Mouse (Mus musculus) ZHBTc4 (cell line): ENCODE data around the gene Stard3.
A peak's percentile ranks its signal among the peaks of the same experiment; 100 is the strongest.

Experiments used
- DNase-seq: peaks from one replicate; pipeline ENCODE4 v3.0.0-alpha.2; 2011; ENCODE audit warnings: low read depth, low spot score

Gene Stard3

DNA sequence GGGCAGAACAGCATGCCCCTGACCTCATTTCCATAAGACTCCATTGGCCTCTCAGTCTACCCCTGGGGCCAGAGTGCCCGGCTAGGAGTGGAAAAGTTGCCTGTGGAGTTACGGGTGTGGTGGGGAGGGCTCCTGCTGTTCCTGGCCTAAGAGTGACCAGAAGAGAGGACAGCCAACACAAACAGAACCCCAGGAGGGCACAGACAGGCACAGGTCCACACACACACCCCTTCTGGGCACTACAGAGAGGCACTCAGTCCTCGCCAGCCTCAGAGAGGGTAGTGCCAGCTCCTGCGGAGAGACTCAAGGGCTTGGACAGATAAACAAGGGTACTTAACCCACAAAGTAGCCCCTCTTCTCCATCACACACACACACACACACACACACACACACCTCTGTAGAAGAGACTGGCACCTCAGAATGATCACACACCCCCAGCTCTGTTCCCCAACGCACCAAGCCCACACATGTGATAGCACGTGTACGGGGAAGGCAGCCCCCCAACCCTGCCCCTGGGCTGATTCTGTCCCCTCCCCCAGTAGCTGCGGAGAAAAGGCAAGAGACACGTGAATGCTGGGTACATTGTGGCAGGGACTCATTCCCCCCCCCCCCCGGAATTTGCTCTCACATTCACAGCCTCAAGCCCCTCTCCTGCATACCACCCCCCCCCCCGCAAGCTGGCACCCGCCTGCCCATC, 10.6 kb upstream of the Stard3 start:
- DNase-seq = no peak

DNA sequence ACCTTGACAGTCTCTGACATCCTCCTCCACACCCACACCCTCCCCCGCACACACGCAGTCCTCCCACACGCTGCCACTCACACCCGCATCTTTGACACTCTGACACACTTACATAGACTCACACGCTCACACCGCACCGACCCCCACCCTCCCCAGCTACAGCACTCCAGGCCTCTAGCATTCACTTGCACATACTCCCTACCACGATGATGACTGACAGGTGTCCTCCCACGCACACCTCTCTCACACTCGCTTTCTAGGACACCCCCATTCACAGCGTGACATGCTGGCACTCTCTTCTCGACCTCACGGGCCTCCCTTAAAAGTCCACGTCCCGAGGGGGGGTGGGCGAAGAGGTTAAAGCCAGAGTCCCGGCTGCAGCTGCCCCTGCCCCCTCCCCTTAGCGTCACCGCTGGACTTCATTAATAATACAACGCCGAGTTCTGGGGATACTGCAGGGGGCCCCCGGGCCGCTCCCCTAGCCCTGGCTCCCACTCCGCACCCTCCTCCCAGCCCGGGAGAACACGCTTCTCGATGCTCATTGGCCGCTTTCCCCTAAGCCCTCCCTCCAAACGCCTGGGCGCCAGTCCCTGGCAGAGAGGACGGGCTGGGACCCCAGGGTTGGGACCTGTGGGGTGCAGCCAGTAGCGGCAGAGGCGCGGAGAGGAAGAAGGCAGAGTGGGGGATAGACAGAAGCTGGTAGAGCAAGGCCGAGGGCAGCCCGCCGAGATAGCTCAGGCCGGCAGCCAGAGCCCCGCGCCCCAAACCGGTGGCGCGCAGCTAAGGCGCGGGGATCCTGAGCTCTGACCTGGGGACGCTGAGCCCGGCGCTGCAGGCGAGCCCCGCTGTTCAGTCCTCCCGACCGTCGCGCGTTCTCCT, 9.8 kb upstream of the Stard3 start, which contains the start of gene Ppp1r1b:
Gene Ppp1r1b (plus strand): TSS at position 322 of the 879 bp plus-strand sequence.
- peak; percentile 55 for DNase-seq

DNA sequence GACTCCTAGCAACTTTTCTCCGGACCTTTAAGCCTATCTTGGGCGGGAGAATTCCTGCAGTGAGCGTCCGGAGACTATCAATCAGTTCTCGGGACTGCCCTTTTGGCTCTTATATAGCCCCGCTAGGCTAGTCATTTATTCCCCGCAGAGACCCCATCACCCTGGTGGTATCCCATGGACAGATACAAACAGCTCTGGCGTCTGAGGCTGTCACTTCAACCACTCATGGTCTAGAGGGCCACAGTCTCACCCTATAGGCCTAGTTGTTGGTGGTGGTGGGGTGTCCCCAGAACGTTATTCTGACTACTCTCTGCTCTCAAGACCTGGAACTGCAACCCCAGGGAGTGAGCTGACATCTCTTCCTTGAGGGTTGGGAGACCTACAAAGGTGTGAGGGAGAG, 8.9 kb upstream of the Stard3 start:
- no peak for DNase-seq

DNA sequence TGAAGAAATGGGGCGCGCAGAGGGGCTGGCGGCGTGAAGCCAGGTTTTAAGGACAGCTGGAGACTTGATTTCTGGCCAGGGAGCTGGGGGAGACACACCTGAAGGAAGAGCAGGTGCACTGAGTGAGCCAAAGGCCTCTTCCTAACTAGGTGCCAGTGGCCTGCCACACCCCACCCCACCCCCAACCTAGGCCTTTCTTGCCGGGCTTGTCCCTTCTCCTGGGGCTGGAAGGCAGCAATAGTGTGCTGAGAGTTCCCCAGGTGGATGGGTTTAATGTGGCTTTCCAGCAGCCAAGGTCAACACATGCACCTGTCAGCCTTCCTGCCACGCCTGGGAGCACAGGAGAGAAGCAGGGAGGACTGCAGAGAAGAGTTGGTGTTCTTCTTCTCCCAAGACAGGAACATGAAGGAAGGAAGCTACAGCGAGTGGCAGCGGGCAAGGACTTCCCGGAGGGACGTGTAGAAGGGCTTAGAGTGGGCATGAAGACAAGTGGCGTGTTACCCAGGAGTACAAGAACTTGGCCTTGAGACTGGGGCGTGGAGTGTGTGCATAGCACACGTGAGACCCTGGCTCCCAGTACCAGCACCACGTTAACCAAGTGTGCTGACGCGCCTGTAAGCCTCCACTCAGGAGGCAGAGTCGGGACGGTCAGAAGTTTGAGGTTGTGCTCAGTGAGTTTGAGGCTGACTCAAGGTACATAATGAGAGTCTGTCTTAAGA, 5.7 kb upstream of the Stard3 start:
- no peak for DNase-seq

DNA sequence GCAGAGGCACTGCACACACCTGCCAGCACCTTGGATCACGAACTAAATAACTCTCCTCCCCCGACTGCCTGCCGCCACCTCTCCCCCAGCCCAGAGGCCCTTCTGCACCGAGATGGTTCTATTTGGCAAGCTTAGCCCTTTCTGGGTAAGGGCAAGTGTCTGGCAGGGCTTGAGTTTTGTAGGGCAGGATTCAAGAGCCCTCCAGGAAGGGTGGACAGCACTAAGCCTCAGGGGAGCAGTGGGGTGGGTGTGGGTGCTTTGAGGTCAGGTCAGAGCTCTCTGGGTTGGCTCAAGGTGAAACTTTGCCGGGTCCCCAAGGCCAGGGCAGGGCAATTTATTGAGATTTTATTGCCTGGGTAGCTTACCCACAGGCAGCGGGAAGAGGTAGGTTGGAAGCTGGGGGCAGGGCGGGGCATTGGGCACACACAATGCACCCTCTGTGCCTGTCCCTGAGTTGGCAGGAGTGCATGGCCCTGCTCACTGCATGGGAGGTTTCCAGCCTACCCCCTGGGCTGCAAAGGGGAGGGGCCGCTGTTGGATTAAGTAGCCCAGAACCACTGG, 4.4 kb upstream of the Stard3 start:
- no peak for DNase-seq

DNA sequence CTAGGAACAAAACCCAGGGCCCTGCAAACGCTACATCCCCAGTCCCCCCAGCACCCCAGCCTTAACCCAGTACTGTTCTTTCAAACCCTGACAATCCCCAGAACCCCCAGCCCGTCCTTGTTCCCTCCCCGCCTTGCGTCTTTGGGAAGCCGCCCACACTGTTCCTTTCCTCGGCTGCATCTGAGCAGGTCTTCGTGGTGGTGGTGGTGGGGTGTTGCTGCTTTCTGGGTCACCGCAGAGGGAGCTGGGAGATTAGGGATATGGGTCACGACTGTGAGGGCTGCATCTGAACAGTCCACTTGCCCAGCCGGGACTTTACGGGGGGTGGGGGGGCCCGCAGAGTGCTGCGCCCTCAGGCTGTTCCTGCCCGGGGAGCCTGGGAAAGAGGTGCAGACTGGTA, 3.7 kb upstream of the Stard3 start:
- DNase-seq = no peak

DNA sequence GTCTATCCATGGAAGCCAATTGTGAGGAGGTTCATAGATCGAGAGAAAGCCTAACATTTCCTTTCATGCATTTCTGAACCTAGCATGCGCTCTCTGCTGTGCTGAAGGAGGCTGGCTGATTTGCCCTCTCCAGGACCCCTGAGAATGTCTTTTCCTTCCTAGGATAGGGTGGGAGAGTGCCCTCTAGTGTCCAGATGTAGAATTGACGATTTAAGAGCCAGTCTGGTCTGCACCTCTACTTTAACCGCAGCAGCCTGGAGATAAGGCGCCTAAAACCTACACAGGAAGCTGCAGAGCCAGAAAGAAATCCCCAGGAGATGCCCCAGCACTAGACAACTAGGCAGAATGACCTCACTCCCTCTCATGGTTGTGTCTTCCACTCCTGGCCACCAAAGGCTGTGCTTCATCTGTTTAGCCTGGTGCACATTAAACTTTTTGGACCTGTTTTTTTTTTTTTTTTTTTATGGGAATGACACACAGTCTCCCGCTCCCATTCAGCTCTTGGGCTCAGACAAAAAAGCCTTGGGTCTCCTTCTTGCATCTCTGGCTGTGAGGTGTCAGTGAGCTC, 2.4 kb upstream of the Stard3 start:
- peak; percentile 90 for DNase-seq

DNA sequence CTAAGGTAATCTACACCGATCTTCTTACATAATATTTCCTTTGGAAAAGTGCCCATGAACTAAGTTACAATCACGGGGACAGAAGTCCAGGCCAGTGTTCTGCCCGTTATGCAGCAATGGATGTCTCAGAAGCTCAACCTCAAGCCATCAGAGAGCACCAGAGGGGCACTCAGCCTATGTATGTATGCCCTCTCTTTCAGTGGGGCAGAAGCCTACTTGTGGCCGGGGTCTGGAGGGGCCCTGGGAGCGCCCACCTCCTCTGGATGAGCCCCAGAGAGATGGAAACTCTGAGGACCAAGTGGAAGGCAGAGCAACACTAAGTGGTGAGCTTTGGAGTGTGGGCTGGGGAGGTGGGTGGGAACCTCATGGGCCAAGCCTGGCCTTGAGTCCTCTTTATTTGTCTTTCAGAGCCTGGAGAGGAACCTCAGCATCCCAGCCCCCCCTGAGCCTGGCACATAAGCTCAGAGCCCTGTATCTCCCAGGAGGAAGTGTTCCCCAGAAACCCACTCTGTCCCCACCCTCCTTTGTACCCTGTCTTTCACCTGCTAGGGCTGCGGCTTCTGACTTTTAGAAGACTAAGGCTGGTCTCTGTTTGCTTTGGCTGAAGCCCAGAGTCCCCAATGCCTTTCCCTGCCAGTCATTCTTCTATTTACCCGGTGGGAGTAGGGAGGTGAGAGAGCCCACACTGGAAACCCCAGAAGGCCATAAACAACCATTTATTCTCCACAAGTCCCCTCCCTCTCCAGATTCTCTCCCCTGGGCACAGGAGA, 1.4 kb upstream of the Stard3 start:
- no peak for DNase-seq

DNA sequence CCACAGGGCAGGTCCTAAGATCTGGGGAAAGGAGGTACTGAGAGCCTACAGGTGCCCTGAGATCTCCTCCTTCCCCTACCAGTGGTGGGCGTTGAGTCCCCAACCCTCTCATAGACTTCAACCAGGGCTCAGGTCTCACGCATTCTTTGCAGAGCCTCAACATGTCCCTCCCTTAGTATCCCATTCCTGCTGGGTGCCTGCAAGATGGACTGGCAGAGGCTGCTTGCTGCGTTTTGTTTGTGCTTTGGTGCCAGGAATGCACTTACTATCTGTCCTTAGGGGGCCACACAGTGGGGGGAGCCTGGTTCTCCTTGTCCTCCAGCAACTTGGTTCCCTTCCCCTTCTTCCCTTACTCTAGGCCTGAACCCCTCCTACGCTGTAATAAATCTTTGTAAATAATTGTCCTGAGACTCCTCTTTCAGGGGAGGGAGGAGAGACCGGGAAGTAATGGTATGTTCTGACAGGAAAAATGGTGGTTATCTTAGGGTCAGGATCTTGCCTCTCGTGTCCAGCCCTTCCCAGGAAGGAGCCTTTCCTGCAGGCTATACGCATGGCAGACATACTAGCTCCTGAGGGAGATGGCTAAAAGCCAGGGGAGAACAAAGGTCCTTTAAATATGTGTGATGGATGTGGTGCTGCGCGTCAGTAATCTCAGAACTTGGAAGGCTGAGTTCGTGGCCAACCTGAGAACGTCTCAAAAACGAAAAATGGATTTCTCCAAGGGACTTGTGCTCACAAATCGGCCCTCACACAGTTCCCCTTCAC, 590 bp upstream of the Stard3 start:
- no peak for DNase-seq

DNA sequence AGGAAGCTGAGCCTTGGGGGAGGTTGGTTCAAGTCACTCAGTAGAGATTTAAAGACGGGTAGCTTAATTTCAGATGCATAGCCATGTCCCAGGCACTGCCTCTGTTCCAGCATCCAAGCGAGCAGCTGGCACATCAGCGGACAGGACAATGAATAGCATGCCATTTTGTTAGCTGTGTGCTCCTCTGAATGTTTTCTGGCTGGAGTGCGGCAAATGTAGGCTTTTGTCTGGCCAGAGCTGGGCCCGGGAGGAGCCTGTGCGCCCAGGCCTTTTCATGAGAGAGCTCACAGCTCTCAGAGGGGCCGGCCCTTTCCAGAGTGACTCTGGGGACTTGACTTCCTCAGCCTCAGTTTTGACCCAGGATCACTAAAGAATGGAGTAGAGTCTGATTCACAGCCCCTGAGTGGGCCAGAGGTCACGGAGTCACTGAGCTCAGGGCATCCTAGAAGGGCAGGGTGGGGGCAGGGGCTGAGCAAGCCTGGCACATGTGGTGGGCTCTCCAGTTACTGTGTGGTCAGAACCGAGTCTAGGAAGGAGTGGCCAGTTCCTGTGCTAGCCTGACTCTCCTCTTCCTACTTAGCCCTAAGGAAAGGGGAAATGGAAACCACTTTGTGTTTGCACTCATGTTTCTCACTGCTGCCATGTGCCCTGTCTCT, 2.8 kb downstream of the Stard3 start:
- DNase-seq = no peak

DNA sequence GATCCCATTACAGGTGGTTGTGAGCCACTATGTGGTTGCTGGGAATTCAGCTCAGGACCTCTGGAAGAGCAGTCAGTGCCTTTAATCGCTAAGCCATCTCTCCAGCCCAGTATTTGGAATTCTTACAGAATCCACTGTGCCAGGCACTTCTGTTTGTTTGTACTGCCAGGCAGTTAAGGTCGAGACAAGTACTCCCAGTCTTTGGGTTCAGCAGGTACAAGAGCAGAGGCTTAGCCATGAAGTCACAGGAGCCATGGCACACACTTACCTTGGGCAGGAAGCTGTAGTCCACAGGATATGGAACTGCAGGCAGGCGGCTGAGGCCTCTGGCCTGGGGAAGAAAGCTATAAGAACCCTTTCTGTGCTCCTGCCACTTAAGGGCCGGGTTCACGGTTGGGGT, 5.6 kb downstream of the Stard3 start:
- DNase-seq = no peak

DNA sequence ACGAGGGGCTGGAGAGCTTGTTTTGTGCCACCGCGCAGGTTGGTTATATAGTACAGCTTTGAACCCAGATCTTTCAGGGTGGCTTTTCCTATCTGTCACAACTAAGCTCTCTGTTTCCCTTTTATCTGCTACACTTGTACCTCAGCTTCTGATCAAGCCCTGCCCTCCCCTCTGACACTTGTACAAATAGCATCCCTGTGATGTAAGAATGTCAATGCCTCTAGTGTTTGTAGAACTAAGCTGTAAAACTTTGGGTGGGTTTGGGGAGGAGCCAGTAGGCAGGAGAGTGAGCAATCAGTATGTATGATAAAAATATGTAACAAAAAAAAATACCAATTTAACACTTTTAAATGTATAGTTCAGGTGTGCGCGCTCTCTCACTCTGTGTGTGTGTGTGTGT, 6.2 kb downstream of the Stard3 start:
- no peak for DNase-seq

DNA sequence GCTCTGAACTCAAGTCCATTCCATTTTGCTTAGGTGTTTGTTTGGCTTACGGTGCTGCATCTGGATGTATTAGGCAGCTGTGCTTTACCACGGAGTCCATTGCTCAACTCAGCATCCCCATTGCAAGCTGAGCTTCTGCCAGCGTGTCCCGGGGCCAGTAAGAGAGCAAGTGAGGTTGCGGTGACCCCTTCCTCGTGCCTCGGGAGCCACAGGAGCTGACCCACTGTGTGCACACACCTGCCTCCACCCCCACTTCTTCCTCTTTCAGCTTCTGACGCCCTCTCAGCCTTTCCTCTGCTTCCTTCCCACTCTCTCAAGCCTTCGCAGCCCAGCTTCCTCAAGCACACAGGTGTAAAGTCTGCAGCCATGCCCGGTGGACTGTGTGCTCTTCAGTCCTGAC, 8.1 kb downstream of the Stard3 start:
- no peak for DNase-seq

DNA sequence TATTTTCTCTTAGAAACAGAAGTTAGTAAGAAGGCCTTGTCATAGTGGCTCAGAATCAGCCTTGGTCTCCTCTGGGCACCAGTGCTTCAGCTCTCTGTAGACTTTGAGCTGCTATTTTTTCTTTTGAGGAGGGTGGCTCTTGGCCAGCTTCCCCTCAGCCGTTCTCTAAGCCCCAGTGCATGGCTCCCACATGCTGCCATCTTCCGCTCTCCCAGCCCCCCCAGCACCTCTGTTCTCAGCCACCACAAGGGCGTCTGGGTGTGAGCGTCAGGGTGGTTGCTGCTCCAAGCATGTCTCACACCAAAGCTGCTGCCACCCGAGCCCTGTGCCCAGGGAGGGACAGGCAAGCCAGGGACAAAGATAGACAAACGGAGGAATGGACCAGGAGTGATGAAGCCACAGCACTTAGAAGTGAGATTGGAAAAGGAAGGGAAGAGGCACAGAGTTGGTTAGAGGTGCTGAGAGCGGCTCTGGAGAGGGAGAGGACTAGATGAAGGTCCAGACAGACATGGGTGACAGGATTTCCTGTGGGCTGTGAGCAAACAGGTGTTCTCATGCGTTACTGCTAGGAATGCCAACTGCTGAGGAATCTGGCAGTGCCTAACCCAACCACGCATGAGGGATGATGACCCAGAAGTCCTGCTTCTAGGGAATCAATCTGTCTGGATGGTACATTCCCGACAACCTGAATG, 9.1 kb downstream of the Stard3 start:
- no peak for DNase-seq

DNA sequence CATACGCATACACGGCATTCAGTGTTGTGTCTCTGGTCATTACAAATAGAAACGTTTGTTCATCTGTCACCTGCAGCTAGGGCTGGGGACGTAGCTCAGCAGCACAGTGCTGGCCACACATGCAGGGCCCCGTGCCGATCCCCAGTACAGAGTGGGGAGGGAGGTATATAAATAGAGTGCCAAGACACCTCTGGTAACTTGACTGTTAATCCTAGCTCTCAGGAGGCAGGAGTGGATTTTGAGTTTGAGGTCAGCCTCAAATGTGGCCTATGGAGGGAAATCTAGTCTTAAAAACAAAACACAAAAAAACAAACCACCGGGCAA, 9.7 kb downstream of the Stard3 start:
- DNase-seq = no peak

DNA sequence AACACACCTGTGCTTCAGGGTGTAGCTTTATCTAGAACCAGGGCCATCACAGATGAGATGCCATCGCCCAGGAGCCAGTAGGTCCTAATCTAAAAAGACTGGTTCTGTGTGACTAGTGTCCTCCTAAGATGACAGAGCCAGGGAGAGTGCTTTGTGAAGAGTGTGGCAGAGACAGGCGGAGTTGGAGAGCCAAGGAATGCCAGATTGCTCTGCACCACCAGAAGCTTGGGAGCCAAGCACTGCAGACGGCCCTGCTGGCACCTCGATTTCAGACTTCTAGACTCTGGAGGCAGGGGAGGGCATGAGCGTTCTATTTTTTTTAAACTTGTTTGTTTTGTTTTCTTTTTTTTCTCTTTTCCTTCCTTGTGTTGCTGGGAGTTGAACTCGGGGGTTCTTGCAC, 11.2 kb downstream of the Stard3 start:
- DNase-seq = no peak

DNA sequence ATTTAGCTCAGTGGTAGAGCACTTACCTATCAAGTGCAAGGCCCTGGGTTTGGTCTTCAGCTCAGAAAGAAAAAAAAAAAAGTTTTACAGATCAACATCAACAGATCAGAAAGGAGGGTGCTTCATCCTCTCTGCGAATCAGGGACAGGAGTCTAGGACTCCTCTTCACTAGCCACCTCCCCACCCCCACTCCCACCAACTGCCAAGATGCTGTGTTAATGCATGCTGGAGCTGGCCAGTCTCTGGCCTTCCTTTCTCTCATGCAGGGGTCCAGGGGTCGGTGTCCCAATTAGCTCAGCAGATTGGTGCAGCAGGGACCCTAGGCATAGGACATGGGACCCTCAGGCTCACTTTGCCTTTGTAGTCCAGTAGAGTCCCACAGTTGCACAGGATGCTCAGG, 12.4 kb downstream of the Stard3 start:
- DNase-seq = no peak

DNA sequence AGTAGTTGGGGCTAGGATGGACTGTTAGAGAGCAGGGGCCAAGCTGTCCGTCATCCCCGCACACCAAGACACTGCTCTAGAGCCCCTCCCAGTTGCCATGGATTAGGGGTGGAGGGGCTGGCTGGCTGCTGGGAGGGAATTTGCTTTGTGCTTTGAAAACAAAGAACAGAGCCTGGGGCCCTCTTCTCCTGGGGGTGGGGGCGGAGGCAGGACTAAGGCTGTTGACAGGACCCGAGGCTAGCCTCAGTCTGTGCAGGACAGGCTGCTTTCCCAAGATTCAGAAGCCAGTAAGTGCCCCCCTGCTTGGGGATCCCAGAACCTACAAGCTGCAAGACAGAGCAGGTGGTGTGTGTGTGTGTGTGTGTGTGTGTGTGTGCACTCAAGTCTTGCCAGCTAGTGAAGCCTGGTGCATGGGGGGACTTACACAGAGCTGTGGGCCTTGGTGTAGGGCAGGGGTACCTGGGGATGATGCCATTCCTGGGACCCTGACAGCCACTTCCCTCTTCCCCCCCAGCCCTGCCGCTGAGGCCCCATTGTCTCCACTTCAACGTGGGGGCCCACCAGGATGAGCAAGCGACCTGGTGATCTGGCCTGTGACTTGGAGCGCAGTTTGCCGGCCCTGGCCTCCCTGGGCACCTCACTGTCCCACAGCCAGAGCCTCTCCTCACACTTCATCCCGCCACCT, 13.5 kb downstream of the Stard3 start:
- peak; percentile 86 for DNase-seq

DNA sequence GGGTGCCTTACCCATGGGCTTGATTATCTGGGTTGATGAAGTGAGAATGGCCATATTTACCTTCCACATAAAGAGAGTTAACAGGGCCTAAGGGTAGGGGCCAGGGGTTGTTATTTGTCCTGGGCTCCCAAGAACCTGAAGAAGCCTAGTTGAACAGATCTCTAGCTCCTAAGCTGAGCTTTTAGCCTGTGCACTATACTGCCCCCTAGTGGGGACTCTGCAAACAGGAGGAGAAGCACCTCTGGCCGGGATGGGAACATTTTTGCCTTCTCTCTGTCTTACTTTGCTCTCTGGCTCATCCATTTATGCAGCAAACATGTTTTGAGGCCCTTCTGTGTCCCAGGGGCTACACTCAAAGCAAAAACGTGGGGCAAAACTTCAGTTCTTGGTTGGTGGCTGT, 14.2 kb downstream of the Stard3 start:
- peak; percentile 81 for DNase-seq
